Mouse (Mus musculus) v-Abl transformed pro-B cells (cell line): ENCODE data around the gene Nudt2.

Experiments used
- in situ Hi-C, 2 experiments: fragments of 400-800 bp; cut with MboI; formaldehyde crosslinking; loops; one replicate each; pipeline ENCODE4 v1.15.1; 2025; ENCODE audit not compliant: unreplicated experiment in 2 of 2

Gene Nudt2

DNA sequence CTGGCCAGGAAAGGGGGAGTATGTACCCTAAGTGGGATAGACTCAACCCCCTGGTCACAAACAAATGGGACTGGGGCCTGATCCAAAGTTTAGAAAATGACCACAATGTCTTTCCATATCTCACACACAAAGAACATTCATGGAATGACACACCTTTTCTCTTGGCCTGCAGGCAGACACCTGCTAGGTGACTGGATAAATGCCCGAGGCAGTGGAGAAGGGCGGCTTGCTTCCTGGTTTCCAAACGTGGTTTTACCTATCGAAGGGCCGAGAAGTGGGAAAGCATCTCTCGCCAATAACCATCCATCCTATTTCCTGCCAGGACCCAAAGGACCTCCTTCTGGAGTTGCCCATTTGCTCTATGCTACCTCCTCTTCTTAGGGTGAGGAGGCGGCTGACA is 28.0 kb downstream of the Nudt2 start:
- in situ Hi-C loops, result no loop called here

DNA sequence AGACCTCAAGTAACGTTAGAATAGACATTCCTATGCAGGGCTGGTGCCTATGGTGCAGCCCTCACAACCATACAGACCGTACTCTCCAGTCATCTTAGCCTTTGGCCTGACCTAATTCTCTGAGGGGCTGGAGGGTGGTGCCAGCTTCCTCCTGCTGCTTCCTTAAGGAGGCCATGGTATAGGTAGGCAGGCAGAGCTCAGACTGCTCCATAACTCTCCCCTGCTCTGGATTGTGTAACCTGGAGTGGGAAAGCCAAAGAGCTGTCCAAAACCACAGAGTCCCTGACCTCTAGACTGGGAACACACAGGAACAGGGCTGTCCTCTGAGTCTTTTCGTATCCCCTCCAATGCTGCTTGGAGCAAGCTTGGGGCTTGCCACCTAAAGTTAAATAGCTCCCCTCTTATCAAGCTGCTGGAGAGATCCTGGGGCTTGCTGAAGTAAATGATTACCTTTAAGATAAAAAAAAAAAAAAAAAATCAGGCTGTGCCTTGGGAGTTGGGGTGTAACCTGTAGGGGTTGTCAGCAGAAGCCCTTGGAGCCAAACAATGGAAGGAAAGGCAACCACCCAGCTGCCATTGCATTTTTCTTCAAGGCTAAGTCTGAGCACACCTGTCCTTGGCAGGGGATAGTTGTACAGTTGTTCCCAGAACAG is 28.6 kb downstream of the Nudt2 start:
- in situ Hi-C loops, result no loop called here

DNA sequence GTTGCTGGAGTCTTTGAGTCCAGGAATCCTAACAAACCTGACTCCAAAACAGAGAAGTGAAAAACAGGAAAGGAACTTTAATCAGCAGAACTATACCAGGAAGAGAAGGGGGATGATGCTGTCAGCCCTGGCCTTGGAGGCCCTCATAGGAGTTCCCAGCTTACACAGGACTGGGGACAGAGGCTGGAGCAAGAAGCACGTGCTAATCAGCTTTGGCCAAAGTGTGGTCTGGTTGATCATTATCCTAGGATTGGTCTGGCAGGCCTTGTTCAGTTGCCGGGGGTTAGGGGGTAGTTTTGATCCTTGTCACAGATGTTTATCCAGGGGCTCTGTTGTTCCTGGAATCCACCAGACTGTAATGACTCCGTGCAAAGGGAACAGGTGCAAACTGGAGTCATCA is 29.4 kb downstream of the Nudt2 start:
- in situ Hi-C loops, result no loop called here

DNA sequence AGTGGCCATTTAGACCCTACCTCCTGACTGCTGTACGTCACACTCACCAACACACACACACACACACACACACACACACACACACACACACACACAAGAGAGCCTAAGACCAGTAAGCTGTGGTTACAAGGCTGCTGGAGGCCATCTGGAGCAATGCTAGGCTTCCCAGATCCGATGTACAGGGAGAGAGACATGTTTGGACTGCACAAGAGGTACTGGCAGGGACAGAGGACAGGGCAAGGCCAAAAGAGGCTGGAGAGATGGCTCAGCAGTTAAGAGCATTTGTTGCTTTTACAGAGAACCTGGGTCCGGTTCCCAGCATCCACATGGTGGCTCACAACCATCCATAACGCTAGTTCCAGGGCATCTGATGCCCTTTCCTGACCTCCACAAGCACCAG is 30.1 kb downstream of the Nudt2 start:
- in situ Hi-C loops, result no loop called here

DNA sequence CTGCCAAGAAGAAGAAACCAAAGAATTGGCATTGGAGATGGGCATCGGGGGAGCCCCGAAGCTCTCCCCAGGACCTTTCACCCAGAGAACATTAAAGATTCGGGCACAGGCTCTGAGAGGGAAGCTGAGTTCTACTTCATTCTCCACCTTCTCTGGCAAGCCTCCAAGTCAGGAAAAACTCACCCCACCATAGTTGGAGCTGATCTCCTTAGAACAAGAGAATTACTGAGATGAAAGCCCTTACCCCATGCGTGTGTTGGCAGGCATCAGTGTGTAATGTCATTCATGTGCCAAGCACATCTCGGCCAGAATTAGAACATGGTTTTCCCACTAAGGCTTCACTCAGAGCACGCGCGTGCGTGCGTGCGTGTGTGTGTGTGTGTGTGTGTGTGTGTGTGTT is 30.9 kb downstream of the Nudt2 start:
- in situ Hi-C loops, result no loop called here

DNA sequence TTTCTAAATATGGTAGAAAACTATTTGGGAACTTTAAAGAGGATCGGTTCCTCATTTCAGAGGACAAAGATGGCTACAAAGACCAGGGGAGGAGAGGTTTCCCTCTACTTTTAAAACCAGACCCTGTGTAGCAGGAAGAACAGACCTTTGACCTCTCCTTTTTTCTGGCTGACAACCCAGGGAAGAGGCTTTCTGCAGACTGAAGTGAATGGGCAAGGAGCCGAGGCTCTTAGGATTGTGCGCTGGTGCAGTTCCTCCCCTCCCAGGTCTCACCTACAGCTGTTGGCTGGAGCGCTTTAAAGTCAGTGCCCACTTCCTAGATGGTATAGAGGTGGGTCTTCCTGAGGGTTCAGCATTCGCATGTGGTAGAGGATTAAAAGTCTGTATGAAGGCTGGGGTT is 32.1 kb downstream of the Nudt2 start:
- in situ Hi-C loops, result no loop called here

DNA sequence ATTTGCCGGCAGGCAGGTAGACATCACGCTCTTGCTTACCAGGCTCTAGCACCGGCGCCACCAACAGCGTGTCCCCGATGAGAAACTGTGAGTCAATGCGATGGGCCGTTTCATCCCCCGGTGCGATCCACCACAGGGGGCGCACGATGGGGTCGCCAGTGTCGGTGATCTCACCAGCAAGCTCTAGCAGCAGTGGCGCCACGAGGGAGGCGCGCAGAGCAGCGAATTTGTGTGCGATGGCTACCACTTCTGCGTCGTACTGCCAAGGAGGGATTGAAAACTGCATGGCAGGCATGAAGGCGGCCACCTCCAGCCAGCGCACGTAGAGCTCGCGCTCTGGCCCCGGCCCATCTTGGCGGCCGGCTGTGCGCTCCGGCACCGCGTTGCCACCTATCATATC is 32.6 kb downstream of the Nudt2 start:
- in situ Hi-C loops, result no loop called here

DNA sequence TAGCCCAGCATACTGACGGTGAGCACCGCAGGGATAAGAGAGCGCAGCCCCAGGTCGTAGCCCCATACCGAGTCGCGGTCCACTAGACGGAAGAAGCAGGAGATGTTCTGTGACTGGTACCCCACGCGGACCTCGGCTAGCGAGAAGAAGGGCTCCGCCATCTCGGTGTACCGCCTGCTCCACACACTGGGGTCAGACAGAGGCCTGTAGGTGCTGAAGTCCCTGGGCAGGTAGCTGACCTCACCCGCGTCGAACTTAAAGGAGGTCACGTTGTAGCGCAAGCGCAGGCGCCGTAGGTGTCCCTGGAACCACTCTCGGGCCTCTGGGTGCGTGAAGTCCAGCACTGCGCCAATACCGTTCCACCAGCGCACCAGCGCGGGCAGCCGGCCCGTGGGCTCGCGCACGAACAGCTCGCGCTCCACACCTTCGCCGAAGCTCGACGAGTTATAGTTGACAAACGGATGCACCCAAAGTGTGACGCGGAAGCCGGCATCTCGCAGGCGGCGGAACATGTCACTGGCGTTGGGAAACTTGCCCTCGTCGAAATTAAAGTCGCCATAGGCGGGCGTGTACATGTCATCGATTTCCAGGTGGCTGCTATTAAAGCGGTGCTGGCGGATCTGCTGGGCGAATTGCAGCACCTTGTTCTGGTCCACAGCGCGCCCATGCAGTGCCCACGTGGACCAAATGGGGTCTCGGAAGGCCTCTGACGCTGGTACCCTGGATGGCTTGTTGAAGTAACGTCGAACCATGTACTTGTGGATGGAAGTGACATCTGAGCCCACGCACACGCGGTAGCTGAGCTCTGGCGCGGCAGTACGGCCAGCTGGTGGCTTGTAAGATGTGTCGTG is 33.3 kb downstream of the Nudt2 start:
- in situ Hi-C loops, result no loop called here

DNA sequence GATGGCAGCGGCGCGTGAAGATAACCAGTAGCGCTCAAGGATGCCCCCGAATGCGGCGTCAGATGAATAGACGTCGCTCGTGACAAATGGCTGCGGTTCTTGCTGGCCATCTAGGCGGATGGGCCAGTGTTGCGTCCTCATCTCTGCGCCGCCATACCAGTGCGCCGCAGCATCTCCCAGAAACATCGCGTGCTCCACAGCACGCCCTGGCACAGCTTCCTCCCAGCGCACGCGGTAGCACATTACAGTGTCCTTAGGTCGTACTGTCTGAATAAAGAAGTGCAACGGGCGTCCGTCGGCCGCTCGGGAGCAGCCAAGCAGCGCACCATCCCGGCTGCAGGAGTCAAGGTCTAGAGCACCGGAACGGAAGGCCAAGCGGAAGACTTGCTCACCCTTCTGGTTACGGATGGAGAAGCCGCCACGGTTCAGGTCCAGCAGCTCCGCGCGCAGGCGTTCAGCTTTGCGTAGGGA is 34.0 kb downstream of the Nudt2 start:
- in situ Hi-C loops, result no loop called here

DNA sequence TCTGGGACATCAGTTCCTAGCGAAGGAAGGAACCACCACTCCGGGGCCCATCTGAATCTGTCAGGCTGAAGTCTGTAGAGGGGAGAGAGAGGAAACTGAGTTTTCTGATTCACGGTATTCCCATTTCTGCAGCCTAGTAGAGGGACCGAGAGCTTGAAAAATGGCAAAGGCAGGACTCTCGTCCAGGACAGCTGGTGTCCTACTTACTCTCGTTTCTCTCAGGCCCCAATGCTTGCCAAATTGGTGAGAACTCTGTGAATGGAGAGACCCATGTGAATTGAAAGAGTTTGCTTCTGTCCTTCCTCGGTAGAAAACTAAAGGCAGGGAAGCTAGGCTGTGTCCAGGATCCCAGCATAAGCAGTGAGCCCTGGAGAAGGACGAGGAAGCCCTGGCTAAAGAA is 34.7 kb downstream of the Nudt2 start:
- in situ Hi-C loops, result no loop called here

DNA sequence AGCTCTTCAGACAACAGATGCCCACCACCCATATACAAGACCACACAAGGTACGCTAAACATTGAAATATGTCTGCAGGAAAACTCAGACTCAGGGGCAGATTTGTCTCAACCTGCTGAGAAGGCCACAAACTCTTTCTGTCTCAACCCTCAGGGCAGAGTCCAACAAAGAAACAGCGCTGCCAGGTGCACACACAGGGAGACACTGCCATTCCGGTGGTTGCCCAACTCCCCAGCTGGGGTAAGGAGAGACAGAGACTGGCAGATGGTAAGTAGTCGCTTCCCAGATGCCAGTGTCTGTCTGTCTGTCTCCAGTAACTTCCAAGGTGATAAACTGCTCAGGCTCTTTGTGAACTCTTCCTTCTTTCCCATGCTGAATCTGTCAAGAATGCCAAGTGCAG is 35.8 kb downstream of the Nudt2 start:
- in situ Hi-C loops, result no loop called here

DNA sequence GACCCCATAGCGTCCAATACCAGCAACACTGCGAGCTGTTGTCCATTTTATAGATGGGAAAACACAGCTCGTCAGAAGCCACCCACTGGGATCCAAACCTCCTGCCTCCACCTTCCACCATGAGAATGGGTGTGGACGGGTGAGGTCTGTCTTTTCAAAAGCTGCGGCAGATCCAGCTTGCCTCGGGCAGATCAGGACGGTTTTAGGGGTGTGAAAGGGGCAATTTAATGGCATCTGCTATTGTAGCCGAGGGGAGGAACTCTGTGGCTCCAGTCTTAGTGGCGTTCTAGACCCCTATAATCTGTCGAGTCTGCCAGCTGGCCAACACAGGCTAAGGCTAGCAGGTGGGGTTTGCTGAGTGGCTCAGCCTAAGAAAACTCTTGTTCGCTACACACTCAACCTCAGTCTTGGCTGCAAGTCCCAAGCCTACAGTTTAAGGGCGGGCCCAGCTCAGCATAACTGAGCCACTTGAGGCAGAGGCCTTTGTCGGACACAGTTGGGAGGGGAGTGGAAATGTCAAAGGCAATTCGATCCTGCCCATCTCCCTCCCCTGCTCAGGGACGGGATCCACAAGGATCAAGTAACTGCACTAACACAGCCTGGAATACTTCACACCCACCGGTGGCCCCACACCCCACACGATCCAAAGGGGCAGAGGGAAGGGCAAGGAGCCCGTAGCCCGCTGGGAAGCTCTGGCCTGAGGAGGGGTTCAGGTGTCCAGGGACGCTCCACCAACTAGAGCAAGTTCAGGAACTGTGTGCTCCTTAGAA is 37.4 kb downstream of the Nudt2 start:
- in situ Hi-C loops, result no loop called here

DNA sequence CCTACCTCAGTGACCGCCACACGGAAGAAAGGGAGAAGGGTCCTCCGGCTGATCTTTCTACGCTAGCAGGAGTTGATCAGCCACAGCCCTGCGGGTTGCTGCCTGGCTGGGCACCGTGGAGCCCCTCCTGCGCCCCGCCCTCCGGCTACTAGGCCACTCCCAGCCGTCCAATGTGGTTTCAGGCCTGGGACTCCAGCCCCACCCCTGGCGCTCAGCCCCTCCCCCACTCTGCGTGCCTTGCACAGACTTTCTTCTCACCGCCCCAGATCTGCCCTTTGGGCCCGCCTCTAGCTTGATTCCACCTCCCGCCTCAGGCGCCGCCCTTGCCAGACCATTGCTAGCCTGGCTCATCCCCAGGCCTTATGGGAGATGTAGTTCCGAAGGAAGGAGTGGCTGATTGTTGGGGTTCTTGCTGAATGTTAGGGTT is 38.0 kb downstream of the Nudt2 start, which contains the start of gene AI464131:
Gene AI464131 (minus strand): TSS at position 91 of the 427 bp plus-strand sequence.
- in situ Hi-C loops, result no loop called here

DNA sequence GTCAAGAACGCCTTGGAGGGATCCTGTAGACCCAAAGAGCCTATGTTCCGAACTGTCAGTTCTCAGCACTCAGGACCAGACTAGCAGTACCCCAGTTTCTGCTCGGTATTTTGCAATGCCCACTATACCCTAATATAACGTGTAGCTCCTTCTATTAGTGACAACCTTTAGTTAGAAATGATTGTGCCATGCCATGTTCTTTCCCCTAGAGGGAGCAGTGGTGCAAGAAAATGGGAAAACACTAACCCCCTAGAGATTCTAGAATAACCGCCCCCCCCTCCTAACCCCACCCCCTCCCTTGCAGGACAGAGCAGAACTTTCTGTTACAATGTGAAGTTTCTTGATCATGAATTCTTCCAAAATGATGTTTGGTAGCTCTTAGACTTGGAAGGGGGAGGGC is 39.4 kb downstream of the Nudt2 start:
- in situ Hi-C loops, result no loop called here

DNA sequence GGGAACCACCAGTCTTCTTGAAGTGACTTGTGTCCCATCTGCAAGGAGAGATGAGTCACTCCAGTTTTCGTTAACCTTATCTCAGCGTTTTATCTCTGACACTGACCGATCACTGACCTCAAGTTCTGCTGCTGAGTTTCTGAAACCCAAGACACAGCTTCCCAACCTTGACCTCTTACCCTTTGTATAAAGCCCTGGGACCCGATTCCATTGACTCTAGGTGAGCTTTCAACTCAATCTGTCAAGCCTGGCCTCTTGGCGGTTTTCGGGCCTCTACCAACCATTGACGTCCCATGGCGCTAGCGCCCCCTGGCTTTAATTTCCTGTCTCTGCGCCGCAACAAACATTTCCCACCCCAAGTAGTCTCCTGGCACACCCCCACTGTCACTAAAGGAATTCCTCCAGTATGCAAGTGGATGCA is 40.2 kb downstream of the Nudt2 start:
- in situ Hi-C loops, result no loop called here

DNA sequence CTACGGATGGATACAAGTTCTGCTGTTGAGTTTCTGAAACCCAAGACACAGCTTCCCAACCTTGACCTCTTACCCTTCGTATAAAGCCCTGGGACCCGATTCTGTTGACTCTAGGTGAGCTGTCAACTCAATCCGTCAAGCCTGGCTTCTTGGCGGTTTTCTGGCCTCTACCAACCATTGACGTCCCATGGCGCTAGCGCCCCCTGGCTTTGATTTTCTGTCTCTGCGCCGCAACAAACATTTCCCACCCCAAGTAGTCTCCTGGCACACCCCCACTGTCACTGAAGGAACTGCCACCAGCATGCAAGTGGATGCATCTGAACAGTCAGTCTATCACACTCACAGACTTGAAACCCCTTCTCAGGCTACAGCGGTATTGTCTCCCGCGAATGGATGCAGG is 41.2 kb downstream of the Nudt2 start:
- in situ Hi-C loops, result no loop called here

DNA sequence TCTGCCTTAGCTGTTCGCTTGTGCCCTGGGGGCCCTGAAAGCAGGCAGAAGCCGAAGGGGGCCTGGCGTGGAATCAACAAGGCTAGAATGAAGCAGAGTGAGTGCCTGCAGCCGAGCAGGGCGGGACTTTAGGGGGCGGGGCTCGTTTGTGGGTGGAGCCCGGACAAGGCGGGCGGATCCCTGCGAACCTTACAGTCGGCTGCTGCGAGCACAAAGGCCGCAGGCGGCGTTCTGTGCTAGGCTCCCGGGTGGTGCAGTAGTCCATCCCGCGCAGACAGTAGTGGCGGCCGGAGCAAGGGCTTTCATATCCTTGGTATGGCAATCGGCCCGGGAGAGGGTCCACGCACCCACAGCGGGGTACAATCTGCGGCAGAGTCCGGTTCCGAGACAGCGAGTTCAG is 42.0 kb downstream of the Nudt2 start:
- in situ Hi-C loops, result no loop called here

DNA sequence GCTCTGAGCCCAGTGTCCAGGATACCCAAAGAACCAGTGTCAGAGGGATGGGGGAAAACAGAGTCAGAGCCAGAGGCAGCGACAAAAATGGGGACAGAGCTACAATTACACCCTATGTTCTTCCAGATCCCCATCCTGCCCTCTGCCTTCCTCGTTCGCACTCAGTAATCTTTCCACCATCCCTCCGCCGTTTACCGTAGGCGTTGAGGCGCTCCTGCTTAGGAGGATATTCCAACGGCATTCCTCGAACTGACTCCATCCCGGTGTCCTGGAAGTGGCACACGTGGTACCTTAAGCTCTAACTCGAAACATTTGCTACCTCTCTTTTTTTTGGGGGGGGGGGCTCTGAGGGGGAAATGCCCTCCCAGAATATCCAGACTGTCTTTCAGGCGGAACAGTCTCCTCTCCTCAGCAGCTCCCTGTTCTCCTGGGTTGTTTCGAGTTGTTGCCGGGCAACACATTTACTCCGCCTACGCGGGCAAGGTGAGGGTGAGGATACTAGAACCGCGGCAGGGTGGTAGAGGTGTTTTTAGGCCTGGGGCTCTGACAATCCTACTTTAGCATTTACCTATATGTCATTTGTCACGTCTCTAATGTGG is 42.5 kb downstream of the Nudt2 start:
- in situ Hi-C loops, result no loop called here

DNA sequence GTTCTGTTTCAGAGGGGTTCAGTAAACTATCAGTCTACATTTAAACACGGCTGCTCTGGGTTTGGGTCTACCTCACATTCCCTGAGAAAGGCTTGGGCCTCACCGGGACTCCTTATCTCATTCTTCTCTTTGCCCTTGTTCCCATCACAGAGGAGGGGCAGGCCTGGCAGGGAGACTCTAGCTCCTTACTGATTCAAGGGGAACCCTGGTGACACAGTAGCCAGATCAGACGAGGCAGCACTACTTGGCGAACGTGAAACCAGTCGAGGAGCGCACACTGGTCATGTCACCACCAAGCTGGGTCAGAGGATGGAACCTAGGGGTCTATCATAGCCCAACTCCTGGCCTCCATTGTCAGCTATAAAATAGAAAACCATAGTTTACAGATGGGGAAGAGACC is 43.0 kb downstream of the Nudt2 start:
- in situ Hi-C loops, result no loop called here

DNA sequence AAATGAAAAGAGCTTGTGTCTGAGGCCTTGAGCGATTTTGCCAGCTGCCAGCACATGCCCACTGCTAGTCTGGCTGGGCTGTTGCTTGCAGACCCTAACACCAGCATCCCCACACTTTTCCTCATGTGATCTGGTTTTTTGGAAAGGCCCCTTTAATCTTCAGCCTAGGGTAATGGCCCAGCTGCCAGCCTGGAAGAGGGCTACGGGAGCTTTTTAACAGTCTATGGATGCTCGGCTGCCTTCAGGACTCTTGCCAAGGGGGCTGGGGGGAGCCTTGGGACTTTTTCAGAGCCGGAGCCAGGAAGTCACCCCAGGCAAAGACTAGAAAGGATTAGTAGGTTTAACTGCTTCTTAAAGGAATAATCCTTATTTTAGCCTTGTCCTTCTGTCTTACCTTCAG is 48.4 kb downstream of the Nudt2 start:
- in situ Hi-C loops, result no loop called here

DNA sequence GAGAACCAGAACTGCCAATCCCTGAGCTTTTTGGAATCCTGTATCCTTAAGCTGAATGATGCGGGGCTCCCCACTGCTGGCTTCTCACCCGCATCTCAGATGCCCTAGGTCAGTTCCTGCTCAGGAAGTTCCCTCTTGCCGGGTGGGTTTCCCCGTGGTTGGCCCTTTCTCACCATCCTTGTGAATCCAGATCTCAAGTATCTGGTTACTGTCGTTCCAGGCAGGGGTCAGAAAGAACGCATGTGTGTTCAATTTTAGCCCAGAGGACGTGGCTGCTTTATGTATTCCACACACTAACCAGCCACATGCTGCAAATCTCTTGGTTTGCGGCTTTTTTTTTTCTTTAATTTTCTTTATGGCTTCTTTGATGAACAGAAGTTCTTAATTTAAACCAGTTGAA is 48.8 kb downstream of the Nudt2 start:
- in situ Hi-C loops, result no loop called here
